Mouse (Mus musculus) subcutaneous adipose tissue, adult 2 months (tissue): Measurements from ENCODE around the gene Gm28372. TPM values are rescaled to one million over a fixed set of nuclear protein-coding genes. Genes with fewer than 3 reads are reported as not detected.

Source experiments
- polyA plus RNA-seq: library from polyadenylated mRNA; depleted of rRNA; stranded (reverse); fragments of >200 nt; gene quantifications from 2 replicates; pipeline ENCODE4 v1.2.3, GENCODE M21; 2012; ENCODE audit warnings: low replicate concordance; rRNA removed

Gm28372 gene
- not detected in 2 replicates for polyA plus RNA-seq

DNA sequence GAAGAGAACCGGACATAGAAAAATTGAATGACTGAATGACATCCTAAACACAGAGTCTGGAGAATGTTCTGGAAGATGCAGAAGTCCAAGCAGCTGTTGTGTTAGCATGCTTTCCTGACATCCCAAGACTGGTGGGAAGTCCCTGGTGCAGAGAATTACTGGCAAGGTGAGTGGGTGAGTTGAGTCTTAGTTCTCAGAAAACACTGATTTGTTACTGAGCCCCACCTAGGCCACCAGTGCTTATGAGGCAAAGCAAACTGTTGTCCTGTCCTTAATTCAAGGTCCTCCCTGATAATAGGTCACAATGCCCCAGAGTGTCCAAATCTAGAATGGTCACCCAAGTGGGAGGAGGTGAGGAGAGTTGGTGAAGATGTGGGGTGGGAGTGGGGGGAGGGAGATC, at the start of gene Gm28372, which contains the start of gene 1700020A23Rik:
TSS of gene Gm28372 (plus strand) at position 301 of the 400 bp plus-strand sequence.
TSS of gene 1700020A23Rik (plus strand) at position 321 of the 400 bp plus-strand sequence.

DNA sequence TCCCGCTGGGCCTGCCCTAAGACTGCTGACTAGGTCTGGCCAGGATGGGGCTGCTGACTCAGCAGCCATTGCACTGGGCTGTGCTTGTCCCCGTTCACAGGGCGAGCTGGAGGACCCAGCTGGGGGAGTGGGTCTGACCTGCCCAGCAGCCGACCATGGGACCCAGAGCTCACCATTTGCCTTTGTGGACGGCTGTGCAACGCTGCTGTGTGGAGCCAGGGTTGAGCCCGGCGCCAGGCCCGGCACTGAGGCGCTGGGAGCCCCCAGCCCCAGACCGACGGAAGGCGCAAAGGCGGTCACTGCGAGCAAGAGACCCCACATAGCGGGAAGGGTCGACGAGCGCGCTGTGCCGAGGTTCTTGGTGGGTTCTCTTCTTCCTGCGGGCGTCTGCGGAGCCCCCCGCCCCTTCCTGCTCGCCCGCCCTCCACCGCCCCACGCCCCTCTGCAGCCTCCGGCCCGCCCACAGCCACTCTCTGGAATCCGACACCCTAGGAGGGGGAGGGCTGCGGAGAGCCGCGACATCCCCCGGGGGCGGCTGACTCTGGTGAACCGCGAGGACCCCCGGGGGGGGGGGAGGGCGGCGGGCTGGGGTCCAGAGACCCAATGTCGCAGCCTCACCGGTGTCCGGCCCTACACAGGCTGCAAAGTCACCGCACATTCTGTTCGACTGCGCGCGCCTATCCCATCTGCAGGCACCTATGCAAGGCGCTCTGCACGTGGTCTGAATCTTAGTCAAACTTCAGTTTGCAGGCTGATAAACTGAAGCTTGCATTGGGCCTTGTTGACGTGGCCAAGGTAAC, 7.7 kb upstream of the Gm28372 start, which contains the start of gene Cpxm1:
TSS of gene Cpxm1 (minus strand) at position 389 of the 800 bp plus-strand sequence.

DNA sequence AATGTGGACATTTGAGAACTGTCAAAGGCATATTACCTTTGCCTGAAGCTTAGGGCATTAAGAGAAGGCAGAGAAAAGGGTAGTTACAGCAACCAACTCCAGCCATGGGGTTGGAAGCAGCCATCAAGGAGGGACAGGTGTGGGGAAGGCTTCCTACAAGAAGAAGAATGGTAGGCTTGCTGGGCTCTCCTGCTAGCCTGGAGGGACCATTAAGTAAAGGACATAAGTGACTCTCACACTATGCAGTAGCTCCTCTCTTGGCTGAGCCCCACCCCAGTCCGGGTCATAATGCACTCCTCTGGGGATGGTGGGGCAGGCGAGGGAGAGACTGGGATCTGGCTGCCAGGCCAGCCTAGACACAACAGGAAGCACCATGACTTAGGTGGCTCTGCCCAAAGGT, 1.1 kb downstream of the Gm28372 start, which contains the start of gene Tmem239:
TSS of gene Tmem239 (plus strand) at position 301 of the 400 bp plus-strand sequence.

DNA sequence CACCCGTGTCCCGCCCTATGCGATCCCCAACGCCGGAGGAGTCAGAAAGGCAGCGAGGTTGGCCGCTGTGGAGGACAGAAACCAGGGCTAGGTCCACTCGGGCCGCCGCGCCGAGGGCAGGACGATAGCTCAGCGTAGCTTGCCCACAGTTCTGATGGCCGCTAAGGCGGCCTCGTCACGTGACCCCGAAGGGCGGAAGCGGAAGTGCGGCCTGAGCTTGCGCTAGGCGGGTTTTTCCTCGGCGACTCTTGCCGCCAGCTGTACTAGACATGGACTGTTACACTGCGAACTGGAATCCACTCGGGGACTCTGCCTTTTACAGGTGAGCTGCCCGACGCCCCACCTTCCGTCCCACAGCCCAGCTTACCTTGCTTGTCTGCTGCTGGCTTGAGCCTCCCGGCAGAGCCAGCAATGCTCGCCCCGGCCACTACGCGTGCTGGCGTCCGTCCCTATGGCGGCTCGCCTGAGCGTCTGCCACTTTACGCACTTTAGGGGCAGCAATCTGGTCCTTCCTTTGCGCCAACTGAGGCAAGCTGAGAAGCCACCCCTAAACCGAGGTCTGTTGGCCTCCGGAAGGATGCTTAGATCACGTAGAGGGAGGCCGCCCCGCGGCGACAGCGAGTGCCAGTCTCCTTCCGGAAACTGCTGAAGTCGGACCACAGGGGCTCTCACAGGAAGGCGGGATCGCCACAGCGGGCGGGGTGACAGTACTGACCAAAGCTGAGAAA, 19.3 kb downstream of the Gm28372 start, which contains the start of the genes Vps16 and Pced1a:
TSS of gene Vps16 (plus strand) at position 214 of the 728 bp plus-strand sequence.
TSS of gene Pced1a (minus strand) at position 576 of the 728 bp plus-strand sequence.

DNA sequence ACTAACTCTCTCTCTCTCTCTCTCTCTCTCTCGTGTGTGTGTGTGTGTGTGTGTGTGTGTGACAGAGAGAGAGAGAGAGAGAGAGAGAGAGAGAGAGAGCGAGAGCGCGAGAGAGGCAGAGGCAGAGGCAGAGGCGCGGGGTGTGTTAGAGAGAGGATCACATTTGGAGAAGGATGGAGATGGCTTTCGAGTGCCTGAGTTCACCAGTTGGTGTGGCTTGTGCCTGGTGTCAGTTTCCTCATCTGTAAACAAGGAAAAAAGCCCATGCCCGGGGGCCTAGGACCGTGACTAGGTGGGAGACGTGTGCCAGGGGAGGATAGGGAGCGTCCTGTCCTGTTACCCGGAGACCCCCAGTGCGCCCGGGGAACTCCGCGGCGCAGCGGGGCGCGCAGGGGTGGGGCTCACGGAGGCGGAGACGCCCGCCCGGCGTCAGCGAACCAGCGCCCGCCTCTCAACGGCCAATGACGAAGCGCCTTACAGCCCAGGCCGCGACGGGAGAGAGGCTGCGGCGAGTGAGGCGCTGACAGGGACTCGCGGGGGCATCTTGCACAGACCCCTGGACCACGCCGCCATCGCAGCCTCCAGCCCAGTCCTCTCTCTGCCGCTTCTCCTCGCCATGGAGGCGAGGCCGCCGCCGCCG, 44.9 kb downstream of the Gm28372 start, which contains the start of gene Ptpra:
TSS of gene Ptpra (plus strand) at position 485 of the 640 bp plus-strand sequence.

Other genes with a start within 250 kb of the Gm28372 start
- gene Snrpb, start 225.8 kb upstream of the Gm28372 start, polyA plus RNA-seq, result 147 and 232 TPM in 2 replicates
- gene Tmc2, start 210.0 kb upstream of the Gm28372 start, polyA plus RNA-seq, result not detected in 2 replicates
- gene Nop56, start 130.8 kb upstream of the Gm28372 start, polyA plus RNA-seq, result 25.8 and 133 TPM in 2 replicates
- gene Idh3b, start 120.7 kb upstream of the Gm28372 start, polyA plus RNA-seq, result 328 and 458 TPM in 2 replicates
- 1.0 and 19.0 TPM in 2 replicates for gene Ebf4, start 110.1 kb upstream of the Gm28372 start, polyA plus RNA-seq
- 44.3 and 58.4 TPM in 2 replicates for gene Cpxm1, start 7.7 kb upstream of the Gm28372 start, polyA plus RNA-seq
- not detected in 2 replicates for gene 1700020A23Rik, start within 50 bp of the Gm28372 start, polyA plus RNA-seq
- gene Tmem239, start 1.2 kb downstream of the Gm28372 start, polyA plus RNA-seq, result not detected in 2 replicates
- gene Vps16, start 19.1 kb downstream of the Gm28372 start, polyA plus RNA-seq, result 65.9 and 96.8 TPM in 2 replicates
- gene Pced1a, start 19.5 kb downstream of the Gm28372 start, polyA plus RNA-seq, result 28.9 and 48.9 TPM in 2 replicates
- 84.9 and 95.5 TPM in 2 replicates for gene Ptpra, start 45.0 kb downstream of the Gm28372 start, polyA plus RNA-seq
- 49.8 and 87.9 TPM in 2 replicates for gene Mrps26, start 158.5 kb downstream of the Gm28372 start, polyA plus RNA-seq
- gene Oxt, start 170.9 kb downstream of the Gm28372 start, polyA plus RNA-seq, result not detected in 2 replicates
- not detected in 2 replicates for gene Avp, start 177.3 kb downstream of the Gm28372 start, polyA plus RNA-seq
- 2.3 and 4.1 TPM in 2 replicates for gene Fastkd5, start 224.8 kb downstream of the Gm28372 start, polyA plus RNA-seq
- 7.5 and 9.7 TPM in 2 replicates for gene Ubox5, start 224.8 kb downstream of the Gm28372 start, polyA plus RNA-seq
- 7.4 and 29.0 TPM in 2 replicates for gene Lzts3, start 237.6 kb downstream of the Gm28372 start, polyA plus RNA-seq